Mouse (Mus musculus): ENCODE results near the gene Xylb. TPM values are rescaled to one million over a fixed set of nuclear protein-coding genes. Genes with fewer than 3 reads are reported as not detected.
A peak's percentile ranks its signal among the peaks of the same experiment; 100 is the strongest.

Xylb gene
- total RNA-seq, 4 experiments from 2014 or later: 5.6 to 6.2 (median 5.8) TPM

GRCm38 (mm10) chr9:119401351-119401750 is 44.2 kb downstream of the Xylb start:
- no peak for DNase-seq (ENCODE audit: low spot score in 2 of 2)

- peak; percentile 77 to 95 for DNase-seq (ENCODE audit: low spot score in 2 of 2)
Measured at GRCm38 (mm10) chr9:119401801-119402214, 44.6 kb downstream of the Xylb start, which contains the start of gene Acvr2b. TSS of gene Acvr2b (plus strand) at chr9:119402118.

- DNase-seq (ENCODE audit: low spot score in 2 of 2): peak; percentile 43 to 53
Measured at GRCm38 (mm10) chr9:119402253-119403235, 45.4 kb downstream of the Xylb start.

GRCm38 (mm10) chr9:119403236-119403641 is 46.1 kb downstream of the Xylb start:
- DNase-seq (ENCODE audit: low spot score in 2 of 2): peak in 1 of 2 experiments; percentile 40

- no peak for DNase-seq (ENCODE audit: low spot score in 2 of 2)
Measured at GRCm38 (mm10) chr9:119404090-119404489, 46.9 kb downstream of the Xylb start.

GRCm38 (mm10) chr9:119407884-119408283 is 50.7 kb downstream of the Xylb start:
- DNase-seq (ENCODE audit: low spot score in 2 of 2): no peak

- no peak for DNase-seq (ENCODE audit: low spot score in 2 of 2)
Measured at GRCm38 (mm10) chr9:119408898-119409664, 51.9 kb downstream of the Xylb start.

- no peak for DNase-seq (ENCODE audit: low spot score in 2 of 2)
Measured at GRCm38 (mm10) chr9:119409864-119410263, 52.7 kb downstream of the Xylb start.

- no peak for DNase-seq (ENCODE audit: low spot score in 2 of 2)
Measured at GRCm38 (mm10) chr9:119418025-119418424, 60.8 kb downstream of the Xylb start.

- no peak for DNase-seq (ENCODE audit: low spot score in 2 of 2)
Measured at GRCm38 (mm10) chr9:119419852-119420438, 62.8 kb downstream of the Xylb start.

GRCm38 (mm10) chr9:119425217-119425975 is 68.2 kb downstream of the Xylb start:
- no peak for DNase-seq (ENCODE audit: low spot score in 2 of 2)

- no peak for DNase-seq (ENCODE audit: low spot score in 2 of 2)
Measured at GRCm38 (mm10) chr9:119425976-119426415, 68.8 kb downstream of the Xylb start.

GRCm38 (mm10) chr9:119426483-119426882 is 69.3 kb downstream of the Xylb start:
- DNase-seq (ENCODE audit: low spot score in 2 of 2): no peak

GRCm38 (mm10) chr9:119430311-119430710 is 73.1 kb downstream of the Xylb start:
- peak; percentile 65 to 69 for DNase-seq (ENCODE audit: low spot score in 2 of 2)

GRCm38 (mm10) chr9:119435855-119436254 is 78.7 kb downstream of the Xylb start:
- DNase-seq (ENCODE audit: low spot score in 2 of 2): no peak

GRCm38 (mm10) chr9:119438065-119438464 is 80.9 kb downstream of the Xylb start:
- no peak for DNase-seq (ENCODE audit: low spot score in 2 of 2)

GRCm38 (mm10) chr9:119438498-119439000 is 81.4 kb downstream of the Xylb start:
- DNase-seq (ENCODE audit: low spot score in 2 of 2): no peak

Data from left cerebral cortex, adult 8-10 months (tissue).